Mouse (Mus musculus): ENCODE data around the gene Cep152. TPM values are rescaled to one million over a fixed set of nuclear protein-coding genes. Genes with fewer than 3 reads are reported as not detected.

The Cep152 gene
- polyA plus RNA-seq, 1 experiment from 2014 or later: 3.2 TPM

GRCm38 (mm10) chr2:125555830-125556229 is 69.1 kb downstream of the Cep152 start:
- H3K27me3 ChIP-seq (replicated peaks; ENCODE audit: control insufficient read depth, insufficient read depth, low read length): no peaks in the 10 kb centered on the region
- H3K4me2 ChIP-seq (ENCODE audit: low read length): no peak overlapping the region
- ATAC-seq: no peak
- H3K4me1 ChIP-seq (ENCODE audit: control insufficient read depth, insufficient read depth, low read length): no peaks in the 10 kb centered on the region
- no peak overlapping the region for H3K4me3 ChIP-seq (ENCODE audit: low read depth, low read length)
- no peak overlapping the region for H3K9ac ChIP-seq (ENCODE audit: low read length)
- WGBS: 81% methylated on average over 6 of the region's 6 CpGs
- H3K27ac ChIP-seq (ENCODE audit: low read depth, low read length): no peak overlapping the region
- no peaks in the 10 kb centered on the region for H3K36me3 ChIP-seq (ENCODE audit: control insufficient read depth, insufficient read depth, low read length)
- H3K9me3 ChIP-seq (replicated peaks; ENCODE audit: control insufficient read depth, low read length): no peaks in the 10 kb centered on the region
- no peak for DNase-seq (ENCODE audit: low spot score)

- H3K27ac ChIP-seq (ENCODE audit: low read depth, low read length): no peak overlapping the region
- ATAC-seq (no peak), DNase-seq (ENCODE audit: low spot score) (no peak)
- no peak overlapping the region for H3K9ac ChIP-seq (ENCODE audit: low read length)
- H3K9me3 ChIP-seq (replicated peaks; ENCODE audit: control insufficient read depth, low read length): no peaks in the 10 kb centered on the region
- H3K4me1 ChIP-seq (ENCODE audit: control insufficient read depth, insufficient read depth, low read length): no peaks in the 10 kb centered on the region
- WGBS: 56% methylated on average over 1 of the region's 1 CpGs
- H3K27me3 ChIP-seq (replicated peaks; ENCODE audit: control insufficient read depth, insufficient read depth, low read length): no peaks in the 10 kb centered on the region
- H3K4me3 ChIP-seq (ENCODE audit: low read depth, low read length): no peak overlapping the region
- H3K36me3 ChIP-seq (ENCODE audit: control insufficient read depth, insufficient read depth, low read length): no peaks in the 10 kb centered on the region
- H3K4me2 ChIP-seq (ENCODE audit: low read length): no peak overlapping the region
Measured at GRCm38 (mm10) chr2:125548806-125549578, 75.9 kb downstream of the Cep152 start.

GRCm38 (mm10) chr2:125544986-125545385 is 79.9 kb downstream of the Cep152 start:
- H3K4me3 ChIP-seq (ENCODE audit: low read depth, low read length): no peak overlapping the region
- H3K9me3 ChIP-seq (replicated peaks; ENCODE audit: control insufficient read depth, low read length): no peaks in the 10 kb centered on the region
- no peak overlapping the region for H3K4me2 ChIP-seq (ENCODE audit: low read length)
- H3K4me1 ChIP-seq (ENCODE audit: control insufficient read depth, insufficient read depth, low read length): no peaks in the 10 kb centered on the region
- ATAC-seq: no peak
- no peak overlapping the region for H3K27ac ChIP-seq (ENCODE audit: low read depth, low read length)
- no peaks in the 10 kb centered on the region for H3K36me3 ChIP-seq (ENCODE audit: control insufficient read depth, insufficient read depth, low read length)
- no peaks in the 10 kb centered on the region for H3K27me3 ChIP-seq (replicated peaks; ENCODE audit: control insufficient read depth, insufficient read depth, low read length)
- no peak for DNase-seq (ENCODE audit: low spot score)
- no peak overlapping the region for H3K9ac ChIP-seq (ENCODE audit: low read length)
- WGBS: 90% methylated on average over 3 of the region's 3 CpGs

GRCm38 (mm10) chr2:125543646-125544045 is 81.3 kb downstream of the Cep152 start:
- no peaks in the 10 kb centered on the region for H3K4me1 ChIP-seq (ENCODE audit: control insufficient read depth, insufficient read depth, low read length)
- H3K27me3 ChIP-seq (replicated peaks; ENCODE audit: control insufficient read depth, insufficient read depth, low read length): no peaks in the 10 kb centered on the region
- H3K4me2 ChIP-seq (ENCODE audit: low read length): no peak overlapping the region
- DNase-seq (ENCODE audit: low spot score) (no peak), ATAC-seq (no peak)
- H3K36me3 ChIP-seq (ENCODE audit: control insufficient read depth, insufficient read depth, low read length): no peaks in the 10 kb centered on the region
- H3K27ac ChIP-seq (ENCODE audit: low read depth, low read length): no peak overlapping the region
- no peak overlapping the region for H3K4me3 ChIP-seq (ENCODE audit: low read depth, low read length)
- no peak overlapping the region for H3K9ac ChIP-seq (ENCODE audit: low read length)
- 75% methylated on average over 1 of the region's 1 CpGs for WGBS
- H3K9me3 ChIP-seq (replicated peaks; ENCODE audit: control insufficient read depth, low read length): no peaks in the 10 kb centered on the region

- Histone ChIP-seq H3K27ac (ENCODE audit: low read depth, low read length) (no peak overlapping the region), H3K4me3 (ENCODE audit: low read depth, low read length) (no peak overlapping the region), H3K27me3 (replicated peaks; ENCODE audit: control insufficient read depth, insufficient read depth, low read length) (no peaks in the 10 kb centered on the region), H3K36me3 (ENCODE audit: control insufficient read depth, insufficient read depth, low read length) (no peaks in the 10 kb centered on the region), H3K4me2 (ENCODE audit: low read length) (no peak overlapping the region), H3K4me1 (ENCODE audit: control insufficient read depth, insufficient read depth, low read length) (no peaks in the 10 kb centered on the region), H3K9me3 (replicated peaks; ENCODE audit: control insufficient read depth, low read length) (no peaks in the 10 kb centered on the region), H3K9ac (ENCODE audit: low read length) (no peak overlapping the region)
- ATAC-seq (no peak), DNase-seq (ENCODE audit: low spot score) (no peak)
- 83% methylated on average over 7 of the region's 7 CpGs for WGBS
Measured at GRCm38 (mm10) chr2:125541451-125541850, 83.5 kb downstream of the Cep152 start.

- Histone ChIP-seq H3K4me1 (ENCODE audit: control insufficient read depth, insufficient read depth, low read length) (no peaks in the 10 kb centered on the region), H3K4me3 (ENCODE audit: low read depth, low read length) (no peak overlapping the region), H3K4me2 (ENCODE audit: low read length) (no peak overlapping the region), H3K9ac (ENCODE audit: low read length) (no peak overlapping the region), H3K9me3 (replicated peaks; ENCODE audit: control insufficient read depth, low read length) (no peaks in the 10 kb centered on the region), H3K36me3 (ENCODE audit: control insufficient read depth, insufficient read depth, low read length) (no peaks in the 10 kb centered on the region), H3K27me3 (replicated peaks; ENCODE audit: control insufficient read depth, insufficient read depth, low read length) (no peaks in the 10 kb centered on the region), H3K27ac (ENCODE audit: low read depth, low read length) (no peak overlapping the region)
- WGBS: 90% methylated on average over 7 of the region's 7 CpGs
- DNase-seq (ENCODE audit: low spot score): no peak
- ATAC-seq: no peak
Measured at GRCm38 (mm10) chr2:125540579-125540978, 84.3 kb downstream of the Cep152 start.

- Histone ChIP-seq H3K4me2 (ENCODE audit: low read length) (no peak overlapping the region), H3K4me3 (ENCODE audit: low read depth, low read length) (no peak overlapping the region), H3K36me3 (ENCODE audit: control insufficient read depth, insufficient read depth, low read length) (no peaks in the 10 kb centered on the region), H3K27me3 (replicated peaks; ENCODE audit: control insufficient read depth, insufficient read depth, low read length) (no peaks in the 10 kb centered on the region), H3K4me1 (ENCODE audit: control insufficient read depth, insufficient read depth, low read length) (no peaks in the 10 kb centered on the region), H3K27ac (ENCODE audit: low read depth, low read length) (no peak overlapping the region), H3K9ac (ENCODE audit: low read length) (no peak overlapping the region), H3K9me3 (replicated peaks; ENCODE audit: control insufficient read depth, low read length) (no peaks in the 10 kb centered on the region)
- DNase-seq (ENCODE audit: low spot score): no peak
- 91% methylated on average over 3 of the region's 3 CpGs for WGBS
- ATAC-seq: no peak
Measured at GRCm38 (mm10) chr2:125539640-125540039, 85.3 kb downstream of the Cep152 start.

GRCm38 (mm10) chr2:125530665-125531064 is 94.2 kb downstream of the Cep152 start:
- ATAC-seq: no peak
- WGBS: 82% methylated on average over 6 of the region's 6 CpGs

GRCm38 (mm10) chr2:125526566-125526965 is 98.3 kb downstream of the Cep152 start:
- Histone ChIP-seq H3K4me1 (ENCODE audit: control insufficient read depth, insufficient read depth, low read length) (no peaks in the 10 kb centered on the region), H3K9me3 (replicated peaks; ENCODE audit: control insufficient read depth, low read length) (no peaks in the 10 kb centered on the region), H3K4me2 (ENCODE audit: low read length) (no peak overlapping the region), H3K4me3 (ENCODE audit: low read depth, low read length) (no peak overlapping the region), H3K27me3 (replicated peaks; ENCODE audit: control insufficient read depth, insufficient read depth, low read length) (no peaks in the 10 kb centered on the region), H3K27ac (ENCODE audit: low read depth, low read length) (no peak overlapping the region), H3K9ac (ENCODE audit: low read length) (no peak overlapping the region), H3K36me3 (ENCODE audit: control insufficient read depth, insufficient read depth, low read length) (no peaks in the 10 kb centered on the region)
- WGBS: 80% methylated on average over 5 of the region's 5 CpGs
- DNase-seq (ENCODE audit: low spot score): no peak
- no peak for ATAC-seq

More at GRCm38 (mm10) chr2:125530665-125531064, 94.2 kb downstream of the Cep152 start:
- no peaks in the 10 kb centered on the region for H3K36me3 ChIP-seq (ENCODE audit: control insufficient read depth, insufficient read depth, low read length)
- H3K27ac ChIP-seq (ENCODE audit: low read depth, low read length): no peak overlapping the region
- H3K27me3 ChIP-seq (replicated peaks; ENCODE audit: control insufficient read depth, insufficient read depth, low read length): no peaks in the 10 kb centered on the region
- H3K9ac ChIP-seq (ENCODE audit: low read length): no peak overlapping the region
- H3K4me3 ChIP-seq (ENCODE audit: low read depth, low read length): no peak overlapping the region
- no peaks in the 10 kb centered on the region for H3K4me1 ChIP-seq (ENCODE audit: control insufficient read depth, insufficient read depth, low read length)
- no peak for DNase-seq (ENCODE audit: low spot score)
- no peak overlapping the region for H3K4me2 ChIP-seq (ENCODE audit: low read length)
- no peaks in the 10 kb centered on the region for H3K9me3 ChIP-seq (replicated peaks; ENCODE audit: control insufficient read depth, low read length)

All from forebrain, embryonic 14.5 days (tissue).